Mouse (Mus musculus) cortical plate, adult 2 months (tissue): ENCODE measurements around the gene Rnf8. TPM values are rescaled to one million over a fixed set of nuclear protein-coding genes. Genes with fewer than 3 reads are reported as not detected.

ENCODE experiments used
- H3K27ac ChIP-seq: fragments of 200-500 bp; 2 replicates; pipeline ENCODE4 v1.5.1; 2012; ENCODE audit warnings: low read length, control low read depth, inconsistent platforms; ENCODE audit not compliant: insufficient read depth
- H3K4me1 ChIP-seq: fragments of 200-500 bp; 2 replicates; pipeline ENCODE4 v1.6.1; 2011; ENCODE audit warnings: low read length; ENCODE audit not compliant: control insufficient read depth, insufficient read depth
- H3K4me3 ChIP-seq: fragments of 200-500 bp; 2 replicates; pipeline ENCODE4 v1.5.1; 2011; ENCODE audit warnings: mild to moderate bottlenecking, low read length, control low read depth; ENCODE audit not compliant: insufficient read depth
- CTCF ChIP-seq: fragments of 200-500 bp; IDR thresholded peaks from 2 replicates; pipeline ENCODE4 v1.5.1; 2011; ENCODE audit warnings: mild to moderate bottlenecking, control low read depth, low read length; ENCODE audit not compliant: insufficient read depth; ENCODE audit errors: extremely low read depth
- POLR2A ChIP-seq: fragments of 200-500 bp; IDR thresholded peaks from 2 replicates; pipeline ENCODE4 v1.6.1; 2011; ENCODE audit warnings: mild to moderate bottlenecking, low read length, control low read depth; ENCODE audit not compliant: insufficient read depth; ENCODE audit errors: extremely low read depth
- polyA plus RNA-seq: library from polyadenylated mRNA; depleted of rRNA; stranded (reverse); fragments of >200 nt; gene quantifications from 2 replicates; pipeline ENCODE4 v1.2.3, GENCODE M21; 2012; rRNA removed

The Rnf8 gene
- polyA plus RNA-seq, 1 experiment = 60.3 TPM

GRCm38 (mm10) chr17:29688610-29689009 is 74.0 kb downstream of the Rnf8 start:
- TF ChIP-seq POLR2A (no peak), CTCF (no peak)
- Histone ChIP-seq H3K4me3 (no peak overlapping the region), H3K4me1 (peaks cover 3% of the 10 kb centered on the region; the same call in 1 of the 2 replicates), H3K27ac (no peak overlapping the region)

GRCm38 (mm10) chr17:29690257-29690656 is 75.7 kb downstream of the Rnf8 start:
- no peak overlapping the region for H3K4me3 ChIP-seq
- TF ChIP-seq CTCF (no peak), POLR2A (no peak)
- no peak overlapping the region for H3K27ac ChIP-seq
- peaks cover 3% of the 10 kb centered on the region; the same call in 1 of the 2 replicates for H3K4me1 ChIP-seq

GRCm38 (mm10) chr17:29692827-29693226 is 78.2 kb downstream of the Rnf8 start:
- Histone ChIP-seq H3K27ac (no peak overlapping the region), H3K4me1 (peaks cover 2% of the 10 kb centered on the region; the same call in 1 of the 2 replicates), H3K4me3 (no peak overlapping the region)
- TF ChIP-seq POLR2A (no peak), CTCF (no peak)

- Histone ChIP-seq H3K4me1 (no peaks in the 10 kb centered on the region), H3K4me3 (no peak overlapping the region)
- TF ChIP-seq POLR2A (no peak), CTCF (no peak)
These were observed 79.0 kb downstream of the Rnf8 start for GRCm38 (mm10) chr17:29693571-29693970.

GRCm38 (mm10) chr17:29694516-29694915 is 79.9 kb downstream of the Rnf8 start:
- Histone ChIP-seq H3K4me1 (no peaks in the 10 kb centered on the region), H3K27ac (no peak overlapping the region), H3K4me3 (no peak overlapping the region)
- TF ChIP-seq CTCF = no peak
- TF ChIP-seq POLR2A = no peak

More at GRCm38 (mm10) chr17:29693571-29693970, 79.0 kb downstream of the Rnf8 start:
- H3K27ac ChIP-seq = no peak overlapping the region

Other genes starting within 250 kb of the Rnf8 start
- gene Pim1, start 124.0 kb upstream of the Rnf8 start, polyA plus RNA-seq = 3.5 and 3.8 TPM in 2 replicates
- gene Gm17657, start 65.2 kb upstream of the Rnf8 start, polyA plus RNA-seq = not detected in 2 replicates
- 36.5 and 39.5 TPM in 2 replicates for gene Tbc1d22b, start 65.0 kb upstream of the Rnf8 start, polyA plus RNA-seq
- gene Tmem217, start 62.4 kb upstream of the Rnf8 start, polyA plus RNA-seq = 0.36 and 0.38 TPM in 2 replicates
- gene Gm28043, start 86 bp downstream of the Rnf8 start, polyA plus RNA-seq = 3.0 and 3.3 TPM in 2 replicates
- 77.9 and 87.5 TPM in 2 replicates for gene Cmtr1, start 45.8 kb downstream of the Rnf8 start, polyA plus RNA-seq
- gene Ccdc167, start 102.3 kb downstream of the Rnf8 start, polyA plus RNA-seq = 12.4 and 14.7 TPM in 2 replicates